Mouse (Mus musculus) forebrain, postnatal 0 days (tissue): ENCODE measurements around the gene Kcnc3. TPM values are rescaled to one million over a fixed set of nuclear protein-coding genes. Genes with fewer than 3 reads are reported as not detected.
A peak's percentile ranks its signal among the peaks of the same experiment; 100 is the strongest.

Source experiments
- ATAC-seq: fragments of 200-750 bp; cut with Nextera tagmentation; 2 replicates; pipeline ENCODE4 v1.8.0; 2017; ENCODE audit warnings: mild to moderate bottlenecking, moderate library complexity
- DNase-seq: peaks from one replicate; pipeline ENCODE4 v3.0.0-alpha.2; 2015
- H3K27ac ChIP-seq: fragments of 300-500 bp; sonication (generic); 2 replicates; pipeline ENCODE4 v1.5.1; 2014; ENCODE audit warnings: low read depth, mild to moderate bottlenecking, antibody characterized with exemption, low read length, moderate library complexity, mixed read lengths
- H3K27me3 ChIP-seq: fragments of 300-500 bp; sonication (generic); 2 replicates; pipeline ENCODE4 v1.6.1; 2014; ENCODE audit warnings: mild to moderate bottlenecking, low read length, mixed read lengths; ENCODE audit not compliant: insufficient read depth
- H3K36me3 ChIP-seq: fragments of 300-500 bp; sonication (generic); 2 replicates; pipeline ENCODE4 v1.6.1; 2014; ENCODE audit warnings: mild to moderate bottlenecking, moderate library complexity; ENCODE audit not compliant: insufficient read depth
- H3K4me1 ChIP-seq: fragments of 300-500 bp; sonication (generic); 2 replicates; pipeline ENCODE4 v1.6.1; 2014; ENCODE audit warnings: antibody characterized with exemption; ENCODE audit not compliant: insufficient read depth
- H3K4me2 ChIP-seq: fragments of 300-500 bp; sonication (generic); 2 replicates; pipeline ENCODE4 v1.6.1; 2014; ENCODE audit warnings: low read depth, mild to moderate bottlenecking, moderate library complexity
- H3K4me3 ChIP-seq: fragments of 300-500 bp; sonication (generic); 2 replicates; pipeline ENCODE4 v1.5.1; 2014; ENCODE audit warnings: low read depth, low read length, mixed read lengths
- H3K9ac ChIP-seq: fragments of 300-500 bp; sonication (generic); 2 replicates; pipeline ENCODE4 v1.6.1; 2014; ENCODE audit warnings: mild to moderate bottlenecking
- H3K9me3 ChIP-seq: fragments of 300-500 bp; sonication (generic); 2 replicates; pipeline ENCODE4 v1.6.1; 2016; ENCODE audit warnings: low read length
- CTCF ChIP-seq: sonication (generic); IDR thresholded peaks from 2 replicates; pipeline ENCODE4 v1.5.1; 2016; ENCODE audit warnings: antibody characterized with exemption, control low read depth, low read depth
- WGBS: fragments of 180-500 bp; shearing (Covaris S2); extraction: QIAGEN DNeasy Blood & Tissue Kit; methylation state at CpG from one replicate; pipeline ENCODE4 v1.1.7; 2014; 5-methylcytosine and 5-hydroxymethylcytosine counted together
- polyA plus RNA-seq: library from polyadenylated mRNA; unstranded; fragments of >200 nt; fragmentation: Nextera tagmentation; extraction: Ambion mirVana; gene quantifications from 2 replicates; pipeline ENCODE4 v1.2.1, GENCODE M21; 2015
- total RNA-seq: library from RNA; depleted of rRNA; stranded (reverse); fragments of >200 nt; gene quantifications from 2 replicates; pipeline ENCODE4 v1.2.3, GENCODE M21; 2014

The Kcnc3 gene
- total and polyA plus RNA-seq, 2 experiments from 2014 or later = 5.2 to 6.0 TPM

- peak overlapping the region; percentile 80 for H3K27ac ChIP-seq
- H3K4me1 ChIP-seq = peaks cover 2% of the 10 kb centered on the region; the same call in 1 of the 2 replicates
- no peak for TF ChIP-seq CTCF
- DNase-seq (peak; percentile 83), ATAC-seq (peak; percentile 65)
- peak overlapping the region; percentile 64 for H3K4me3 ChIP-seq
- peak overlapping the region; percentile 18; the same call in 1 of the 2 replicates for H3K9ac ChIP-seq
- H3K27me3 ChIP-seq = no peaks in the 10 kb centered on the region; the same call in 1 of the 2 replicates
- peak overlapping the region; percentile 78 for H3K4me2 ChIP-seq
- WGBS = 2% methylated on average over 32 of the region's 32 CpGs
- H3K36me3 ChIP-seq = peaks cover 26% of the 10 kb centered on the region
- H3K9me3 ChIP-seq = no peaks in the 10 kb centered on the region
These were observed 37.2 kb upstream of the Kcnc3 start for GRCm38 (mm10) chr7:44553196-44553764.

GRCm38 (mm10) chr7:44553826-44554225 is 36.6 kb upstream of the Kcnc3 start, which contains the start of gene Nr1h2:
TSS of gene Nr1h2 (minus strand) at chr7:44553951.
- H3K36me3 ChIP-seq = peaks cover 26% of the 10 kb centered on the region

GRCm38 (mm10) chr7:44557629-44558028 is 32.8 kb upstream of the Kcnc3 start:
- H3K27ac ChIP-seq = no peak overlapping the region
- TF ChIP-seq CTCF = no peak
- no peak overlapping the region for H3K4me3 ChIP-seq
- ATAC-seq = no peak
- no peaks in the 10 kb centered on the region for H3K36me3 ChIP-seq
- WGBS = 67% methylated on average over 2 of the region's 2 CpGs
- H3K9ac ChIP-seq = no peak overlapping the region
- no peak overlapping the region for H3K4me2 ChIP-seq
- no peaks in the 10 kb centered on the region for H3K4me1 ChIP-seq
- DNase-seq = no peak
- H3K9me3 ChIP-seq = no peaks in the 10 kb centered on the region
- H3K27me3 ChIP-seq = no peaks in the 10 kb centered on the region; the same call in 1 of the 2 replicates

More at GRCm38 (mm10) chr7:44553826-44554225, 36.6 kb upstream of the Kcnc3 start, which contains the start of gene Nr1h2:
- under 1% methylated on average over 22 of the region's 22 CpGs for WGBS
- Histone ChIP-seq H3K4me2 (peak within 1 kb of the TSS; percentile 78), H3K27ac (peak within 1 kb of the TSS; percentile 80), H3K27me3 (no peaks in the 10 kb centered on the region; the same call in 1 of the 2 replicates), H3K4me1 (no peaks in the 10 kb centered on the region), H3K9me3 (no peaks in the 10 kb centered on the region), H3K4me3 (peak within 1 kb of the TSS; percentile 64), H3K9ac (peak within 1 kb of the TSS; percentile 18; the same call in 1 of the 2 replicates)
- no peak for TF ChIP-seq CTCF
- DNase-seq (peak; percentile 96), ATAC-seq (peak; percentile 87)

GRCm38 (mm10) chr7:44560435-44561400 is 29.7 kb upstream of the Kcnc3 start:
- TF ChIP-seq CTCF = peak; percentile 83
- H3K36me3 ChIP-seq = no peaks in the 10 kb centered on the region
- H3K9ac ChIP-seq = no peak overlapping the region
- peak; percentile 88 for DNase-seq
- no peak overlapping the region for H3K4me3 ChIP-seq
- H3K4me1 ChIP-seq = no peaks in the 10 kb centered on the region
- no peaks in the 10 kb centered on the region for H3K9me3 ChIP-seq
- H3K4me2 ChIP-seq = no peak overlapping the region
- no peaks in the 10 kb centered on the region; the same call in 1 of the 2 replicates for H3K27me3 ChIP-seq
- peak; percentile 81 for ATAC-seq
- WGBS = 57% methylated on average over 18 of the region's 18 CpGs
- no peak overlapping the region for H3K27ac ChIP-seq

GRCm38 (mm10) chr7:44563284-44563683 is 27.2 kb upstream of the Kcnc3 start:
- H3K27ac ChIP-seq = no peak overlapping the region
- H3K36me3 ChIP-seq = no peaks in the 10 kb centered on the region
- H3K9me3 ChIP-seq = no peaks in the 10 kb centered on the region
- H3K4me3 ChIP-seq = no peak overlapping the region
- DNase-seq = no peak
- H3K4me2 ChIP-seq = no peak overlapping the region
- TF ChIP-seq CTCF = no peak
- 50% methylated on average over 8 of the region's 8 CpGs for WGBS
- H3K4me1 ChIP-seq = no peaks in the 10 kb centered on the region
- no peaks in the 10 kb centered on the region for H3K27me3 ChIP-seq
- H3K9ac ChIP-seq = no peak overlapping the region
- no peak for ATAC-seq

GRCm38 (mm10) chr7:44564486-44564885 is 26.0 kb upstream of the Kcnc3 start:
- Histone ChIP-seq H3K4me2 (no peak overlapping the region), H3K4me3 (no peak overlapping the region), H3K27me3 (no peaks in the 10 kb centered on the region), H3K27ac (no peak overlapping the region), H3K9me3 (no peaks in the 10 kb centered on the region), H3K36me3 (no peaks in the 10 kb centered on the region), H3K4me1 (no peaks in the 10 kb centered on the region), H3K9ac (no peak overlapping the region)
- DNase-seq (no peak), ATAC-seq (no peak)
- 83% methylated on average over 10 of the region's 10 CpGs for WGBS
- TF ChIP-seq CTCF = no peak
